In genomic region chr13:110754548-110754947, GRCm38 (mm10) we compare ENCODE assay signal across 12 mouse cellular contexts.
DNase-seq lines count a peak whose midpoint lies in the region; ATAC-seq and TF ChIP-seq lines count a peak whose summit lies in the region.
"Had no signal": no experiment of that assay in that cellular context is flagged by ENCODE, and none has a peak within 500 bp of the region (broad histone marks: within the 10 kb centered on the region; RNA-seq: fewer than 3 reads in every experiment).

No protein-coding gene starts in this region.

- no peak overlapping the region for H3K4me2 ChIP-seq in hindbrain, embryonic 14.5 days (replicated peaks)
- no peak overlapping the region for H3K4me2 ChIP-seq in hindbrain, embryonic 13.5 days

- no peak overlapping the region for H3K4me3 ChIP-seq in hindbrain, embryonic 14.5 days (replicated peaks; ENCODE audit: low read length)
- H3K4me3 ChIP-seq in hindbrain, embryonic 13.5 days: no peak overlapping the region
- H3K4me3 ChIP-seq in lung, adult 2 months (replicated peaks; ENCODE audit: extremely low read depth, low read depth, low read length): no peak overlapping the region
- no peak overlapping the region for H3K4me3 ChIP-seq in cerebellum, adult 2 months (replicated peaks; ENCODE audit: insufficient read depth, low read depth, low read length)
- H3K4me3 ChIP-seq in embryonic facial prominence, embryonic 10.5 days: no peak overlapping the region
- H3K4me3 ChIP-seq: myocyte had no signal

- no peaks in the 10 kb centered on the region; the same call in 1 of the 2 replicates for H3K4me1 ChIP-seq in hindbrain, embryonic 14.5 days (replicated peaks; ENCODE audit: control insufficient read depth, insufficient read depth, low read length)
- no peaks in the 10 kb centered on the region for H3K4me1 ChIP-seq in hindbrain, embryonic 13.5 days (replicated peaks)
- no peaks in the 10 kb centered on the region for H3K4me1 ChIP-seq in lung, adult 2 months (ENCODE audit: control insufficient read depth, insufficient read depth, low read length)
- no peaks in the 10 kb centered on the region for H3K4me1 ChIP-seq in cerebellum, adult 2 months (ENCODE audit: control insufficient read depth, insufficient read depth, low read length)
- no peaks in the 10 kb centered on the region for H3K4me1 ChIP-seq in embryonic facial prominence, embryonic 10.5 days

- no peak for ATAC-seq in hindbrain, embryonic 14.5 days (ENCODE audit: low FRiP score)
- ATAC-seq in hindbrain, embryonic 13.5 days (ENCODE audit: low FRiP score): no peak
- ATAC-seq: inflammation-experienced regulatory T-cells, adult 6 months had no signal

- H3K36me3 ChIP-seq in hindbrain, embryonic 14.5 days (replicated peaks; ENCODE audit: control insufficient read depth, insufficient read depth): no peaks in the 10 kb centered on the region
- H3K36me3 ChIP-seq in hindbrain, embryonic 13.5 days: no peaks in the 10 kb centered on the region
- no peaks in the 10 kb centered on the region for H3K36me3 ChIP-seq in embryonic facial prominence, embryonic 10.5 days (replicated peaks)

- TF ChIP-seq CTCF in lung, adult 2 months (IDR thresholded peaks at IDR 0.05; ENCODE audit: insufficient read depth, low read length): no peak
- no peak for TF ChIP-seq CTCF in cerebellum, adult 2 months (IDR thresholded peaks at IDR 0.05; ENCODE audit: borderline replicate concordance, insufficient read depth, low read depth, low read length)

- no peak overlapping the region for H3K27ac ChIP-seq in hindbrain, embryonic 14.5 days
- H3K27ac ChIP-seq in hindbrain, embryonic 13.5 days: no peak overlapping the region; the same call in 1 of the 2 replicates
- no peak overlapping the region for H3K27ac ChIP-seq in cerebellum, adult 2 months (ENCODE audit: insufficient read depth, low read length)
- H3K27ac ChIP-seq in embryonic facial prominence, embryonic 10.5 days (replicated peaks): no peak overlapping the region
- H3K27ac ChIP-seq: macrophage had no signal

- WGBS in hindbrain, embryonic 14.5 days: 54% methylated on average over 9 of the region's 9 CpGs
- 80% methylated on average over 9 of the region's 9 CpGs for WGBS in hindbrain, embryonic 13.5 days
- 81% methylated on average over 9 of the region's 9 CpGs for WGBS in lung, adult 2 months
- 26% methylated on average over 9 of the region's 9 CpGs for whole genome bisulfite sequencing in cerebellum, adult 2 months
- 91% methylated on average over 9 of the region's 9 CpGs for WGBS in embryonic facial prominence, embryonic 10.5 days

- no peak for TF ChIP-seq POLR2A in lung, adult 2 months (IDR thresholded peaks at IDR 0.05; ENCODE audit: borderline replicate concordance, extremely low read depth, low read depth, low read length)
- TF ChIP-seq POLR2A in cerebellum, adult 2 months (IDR thresholded peaks at IDR 0.05; ENCODE audit: borderline replicate concordance, insufficient read depth, low read length): no peak

- H3K27me3 ChIP-seq in hindbrain, embryonic 14.5 days (ENCODE audit: control insufficient read depth, insufficient read depth, low read length): no peaks in the 10 kb centered on the region
- H3K27me3 ChIP-seq in hindbrain, embryonic 13.5 days: no peaks in the 10 kb centered on the region
- no peaks in the 10 kb centered on the region for H3K27me3 ChIP-seq in cerebellum, adult 2 months (ENCODE audit: control insufficient read depth, insufficient read depth, low read length)
- no peaks in the 10 kb centered on the region for H3K27me3 ChIP-seq in embryonic facial prominence, embryonic 10.5 days (replicated peaks; ENCODE audit: low read depth, poor library complexity, severe bottlenecking)

- H3K9ac ChIP-seq in hindbrain, embryonic 14.5 days: no peak overlapping the region
- H3K9ac ChIP-seq in hindbrain, embryonic 13.5 days: no peak overlapping the region

- DNase-seq in hindbrain, embryonic 14.5 days (ENCODE audit: low spot score): peak; percentile 33
- DNase-seq in lung, postnatal 10 days: peak; percentile 29
- DNase-seq in lung, adult 2 months: no peak
- peak; percentile 15 to 45 for DNase-seq in cerebellum, adult 2 months
- peak; percentile 27 to 29 for DNase-seq in layer of hippocampus, adult 8-10 months (ENCODE audit: low spot score in 2 of 2)
- no peak for DNase-seq in urinary bladder, adult 18-20 months (ENCODE audit: low spot score in 2 of 2)
- no peak for DNase-seq in embryonic facial prominence, embryonic 10.5 days (ENCODE audit: low spot score)
- DNase-seq: thymus, adult 2 months had no signal

- no peaks in the 10 kb centered on the region for H3K9me3 ChIP-seq in hindbrain, embryonic 14.5 days (ENCODE audit: control insufficient read depth, low read length)
- H3K9me3 ChIP-seq in hindbrain, embryonic 13.5 days: no peaks in the 10 kb centered on the region
- H3K9me3 ChIP-seq in embryonic facial prominence, embryonic 10.5 days: no peaks in the 10 kb centered on the region

Comparison
In these comparisons a context has a peak if more than half of its experiments do, and no peak if none do; other contexts are left out.
1. DNase-seq: peak in hindbrain, embryonic 14.5 days (single experiment), lung, postnatal 10 days (single experiment), cerebellum, adult 2 months (2 of 2) and layer of hippocampus, adult 8-10 months (2 of 2); none in lung, adult 2 months (single experiment), urinary bladder, adult 18-20 months (0 of 2) and embryonic facial prominence, embryonic 10.5 days (single experiment).